Mouse (Mus musculus) myocyte (in vitro differentiated cells): ENCODE measurements around the gene Hpdl. TPM values are rescaled to one million over a fixed set of nuclear protein-coding genes. Genes with fewer than 3 reads are reported as not detected.

Experiments
- H3K27me3 ChIP-seq: one replicate; pipeline ENCODE4 v1.6.1; 2011; ENCODE audit not compliant: control insufficient read depth, insufficient read depth, insufficient read length
- H3K36me3 ChIP-seq: one replicate; pipeline ENCODE4 v1.6.1; 2011; ENCODE audit not compliant: control insufficient read depth, insufficient read depth
- H3K4me2 ChIP-seq: one replicate; pipeline ENCODE4 v1.6.1; 2011; ENCODE audit warnings: low read depth, control low read depth
- H3K4me3 ChIP-seq: one replicate; pipeline ENCODE4 v1.5.1; 2011; ENCODE audit warnings: mild to moderate bottlenecking, control low read depth, moderate library complexity
- H3K79me2 ChIP-seq: one replicate; pipeline ENCODE4 v1.6.1; 2011; ENCODE audit not compliant: control insufficient read depth, insufficient read depth
- H3ac ChIP-seq: one replicate; pipeline ENCODE4 v1.6.1; 2011; ENCODE audit not compliant: control insufficient read depth, insufficient read length
- CEBPB ChIP-seq: IDR thresholded peaks from 2 replicates; pipeline ENCODE4 v1.6.1; 2011; ENCODE audit warnings: mild to moderate bottlenecking, moderate library complexity; ENCODE audit not compliant: poor library complexity, insufficient read depth, severe bottlenecking
- E2F4 ChIP-seq: IDR thresholded peaks from one replicate; pipeline ENCODE4 v1.6.1; 2011; ENCODE audit warnings: mild to moderate bottlenecking, control low read depth, moderate library complexity; ENCODE audit not compliant: insufficient read depth
- MAX ChIP-seq: IDR thresholded peaks from one replicate; pipeline ENCODE4 v1.6.1; 2011; ENCODE audit warnings: low read depth, mild to moderate bottlenecking, control low read depth
- TCF12 ChIP-seq: IDR thresholded peaks from one replicate; pipeline ENCODE4 v1.6.1; 2011; ENCODE audit warnings: mild to moderate bottlenecking, control low read depth; ENCODE audit not compliant: poor library complexity, insufficient read depth, severe bottlenecking
- USF1 ChIP-seq: IDR thresholded peaks from one replicate; pipeline ENCODE4 v1.6.1; 2011; ENCODE audit warnings: low read depth, mild to moderate bottlenecking, control low read depth, moderate library complexity
- polyA plus RNA-seq: library from polyadenylated mRNA; unstranded; fragments of >200 nt; fragmentation: generic; extraction: Trizol; gene quantifications from one replicate; pipeline ENCODE4 v1.2.1, GENCODE M21; 2012; ENCODE audit warnings: missing spikeins

The Hpdl gene
- polyA plus RNA-seq, 1 experiment = 1.5 TPM

DNA sequence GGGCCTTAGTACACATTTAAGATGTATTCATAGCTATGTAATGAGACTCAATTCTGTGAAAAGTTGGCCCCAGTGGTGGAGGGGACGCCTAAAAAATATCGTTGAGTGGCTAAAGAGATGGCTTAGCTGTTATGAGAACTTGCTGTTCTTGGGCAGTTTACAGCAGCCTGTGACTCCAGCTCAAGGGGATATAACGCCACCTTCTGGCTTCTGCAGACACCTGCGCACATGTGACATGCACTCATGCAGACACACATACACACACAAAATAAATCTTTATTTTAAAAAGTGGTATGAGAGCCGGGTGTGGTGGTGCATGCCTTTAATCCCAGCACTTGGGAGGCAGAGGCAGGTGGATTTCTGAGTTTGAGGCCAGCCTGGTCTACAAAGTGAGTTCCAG lies 45.1 kb downstream of the Hpdl start:
- no peak overlapping the region for H3ac ChIP-seq
- TF ChIP-seq MAX = no peak
- no peak for TF ChIP-seq CEBPB
- TF ChIP-seq USF1 = no peak
- no peak for TF ChIP-seq TCF12
- TF ChIP-seq E2F4 = no peak
- no peaks in the 10 kb centered on the region for H3K36me3 ChIP-seq
- H3K27me3 ChIP-seq = no peaks in the 10 kb centered on the region
- H3K79me2 ChIP-seq = no peaks in the 10 kb centered on the region
- no peak overlapping the region for H3K4me3 ChIP-seq
- no peak overlapping the region for H3K4me2 ChIP-seq

Other genes starting within 250 kb of the Hpdl start
- 0.55 TPM for gene Ccdc17, start 225.1 kb downstream of the Hpdl start, polyA plus RNA-seq
- 20.0 TPM for gene Nasp, start 193.8 kb downstream of the Hpdl start, polyA plus RNA-seq
- gene Akr1a1, start 170.0 kb downstream of the Hpdl start, polyA plus RNA-seq = 746 TPM
- gene Prdx1, start 136.2 kb downstream of the Hpdl start, polyA plus RNA-seq = 231 TPM
- 17.2 TPM for gene Mmachc, start 113.3 kb downstream of the Hpdl start, polyA plus RNA-seq
- gene Ccdc163, start 113.2 kb downstream of the Hpdl start, polyA plus RNA-seq = 18.9 TPM
- 3.8 TPM for gene Tesk2, start 100.8 kb downstream of the Hpdl start, polyA plus RNA-seq
- 15.4 TPM for gene Toe1, start 14.1 kb downstream of the Hpdl start, polyA plus RNA-seq
- gene Mutyh, start 14.0 kb downstream of the Hpdl start, polyA plus RNA-seq = 3.4 TPM
- not detected for gene Zswim5, start 55.7 kb upstream of the Hpdl start, polyA plus RNA-seq
- 69.6 TPM for gene Urod, start 172.7 kb upstream of the Hpdl start, polyA plus RNA-seq
- gene Hectd3, start 173.6 kb upstream of the Hpdl start, polyA plus RNA-seq = 28.7 TPM
- 36.3 TPM for gene Eif2b3, start 197.7 kb upstream of the Hpdl start, polyA plus RNA-seq